Comparison of ENCODE assay signal across 13 mouse cellular contexts in genomic region chr19:36006277-36006676, GRCm38 (mm10). TPM values are rescaled to one million over a fixed set of nuclear protein-coding genes. Genes with fewer than 3 reads are reported as not detected.
DNase-seq lines count a peak whose midpoint lies in the region; ATAC-seq and TF ChIP-seq lines count a peak whose summit lies in the region.
"Had no signal": no experiment of that assay in that cellular context is flagged by ENCODE, and none has a peak within 500 bp of the region (broad histone marks: within the 10 kb centered on the region; RNA-seq: fewer than 3 reads in every experiment).

No protein-coding gene starts in this region.

- no peak for TF ChIP-seq CTCF in CH12.LX (conservative IDR thresholded peaks at IDR 0.05 in 1 of 2, IDR thresholded peaks at IDR 0.05 in 1 of 2; ENCODE audit: low read depth in 2 of 2, low read length in 2 of 2)
- TF ChIP-seq CTCF in liver, embryonic 14.5 days (IDR thresholded peaks at IDR 0.05; ENCODE audit: low read depth), result no peak

- in situ Hi-C loops in CH12.LX (cut with MboI; ENCODE audit: low pct_ligation_motif_present, low pct_unique_long_range_greater_than_20kb, low sequenced_read_pairs), result no loop called here

- peak; percentile 99 for TF ChIP-seq EP300 in CH12.LX (IDR thresholded peaks at IDR 0.05; ENCODE audit: low read length)
- TF ChIP-seq EP300 in liver, embryonic 14.5 days (IDR thresholded peaks at IDR 0.05; ENCODE audit: low read depth), result no peak

- no peak overlapping the region for H3K4me3 ChIP-seq in CH12.LX (replicated peaks in 1 of 3; ENCODE audit: low read depth in 2 of 3, low read length in 2 of 3, poor library complexity in 1 of 3)
- no peak overlapping the region for H3K4me3 ChIP-seq in liver, embryonic 14.5 days (ENCODE audit: insufficient read depth in 1 of 2, low read depth in 2 of 2, low read length in 2 of 2)
- H3K4me3 ChIP-seq in forebrain, embryonic 16.5 days (replicated peaks; ENCODE audit: low read length), result no peak overlapping the region

- dilution Hi-C loops in CH12.LX (cut with MboI; ENCODE audit: extremely low pct_ligation_motif_present, extremely low pct_unique_long_range_greater_than_20kb, low sequenced_read_pairs), result no loop called here

- peak; percentile 18 to 70 for DNase-seq in heart, adult 18-20 months
- DNase-seq in heart, postnatal 25 days (ENCODE audit: low spot score), result no peak
- peak; percentile 90 for DNase-seq in CH12.LX (ENCODE audit: extremely low read depth)
- DNase-seq in liver, embryonic 14.5 days (ENCODE audit: low read depth in 3 of 3, low spot score in 3 of 3), result peak in 2 of 3 experiments; percentile 11 to 22
- DNase-seq in right cerebral cortex, postnatal 36 days (ENCODE audit: low spot score in 2 of 2), result no peak
- no peak for DNase-seq in right cerebral cortex, postnatal 4 days
- DNase-seq: cerebellum, adult 9-11 months; gastrocnemius, postnatal 36 days; right cerebral cortex, postnatal 14 days had no signal

- ATAC-seq in liver, embryonic 14.5 days (ENCODE audit: insufficient read depth), result no peak
- ATAC-seq in megakaryocyte-erythroid progenitor cell, adult 5-6 weeks (replicated peaks; ENCODE audit: low FRiP score, low TSS enrichment, poor library complexity, severe bottlenecking), result peak; percentile 47; the same call in 1 of the 2 replicates
- ATAC-seq in forebrain, embryonic 16.5 days, result no peak
- ATAC-seq: hindbrain, postnatal 0 days had no signal

- no peak for TF ChIP-seq POLR2A in CH12.LX (IDR thresholded peaks at IDR 0.05; ENCODE audit: low read depth, low read length)

- H3K4me1 ChIP-seq in CH12.LX (ENCODE audit: control insufficient read depth in 1 of 2, insufficient read depth in 2 of 2), result peaks cover 3 to 27% of the 10 kb centered on the region in 2 experiments; a peak in 3 of 4 replicates
- no peaks in the 10 kb centered on the region for H3K4me1 ChIP-seq in liver, embryonic 14.5 days (replicated peaks; ENCODE audit: control insufficient read depth in 2 of 2, insufficient read depth in 2 of 2, low read length in 1 of 2)
- H3K4me1 ChIP-seq in forebrain, embryonic 16.5 days (replicated peaks; ENCODE audit: control insufficient read depth, insufficient read depth, low read length), result peaks cover 13% of the 10 kb centered on the region

- intact Hi-C loops in heart, postnatal 25 days (cut with DNase I), result no loop called here

- no peaks in the 10 kb centered on the region for H3K27me3 ChIP-seq in CH12.LX (replicated peaks)
- H3K27me3 ChIP-seq in liver, embryonic 14.5 days (ENCODE audit: control insufficient read depth, insufficient read depth, low read length), result no peaks in the 10 kb centered on the region
- no peaks in the 10 kb centered on the region for H3K27me3 ChIP-seq in forebrain, embryonic 16.5 days (replicated peaks; ENCODE audit: control insufficient read depth, insufficient read depth, low read length)

- H3K4me2 ChIP-seq in CH12.LX (ENCODE audit: insufficient read depth, low read depth, poor library complexity, severe bottlenecking), result peak overlapping the region; percentile 44; the same call in 1 of the 2 replicates
- no peak overlapping the region for H3K4me2 ChIP-seq in liver, embryonic 14.5 days (ENCODE audit: low read depth)
- H3K4me2 ChIP-seq in forebrain, embryonic 16.5 days (ENCODE audit: low read length), result no peak overlapping the region

- no peak overlapping the region for H3K9ac ChIP-seq in CH12.LX (ENCODE audit: insufficient read depth, low read depth)
- H3K9ac ChIP-seq in liver, embryonic 14.5 days (replicated peaks), result no peak overlapping the region
- H3K9ac ChIP-seq in forebrain, embryonic 16.5 days (replicated peaks; ENCODE audit: low read depth, low read length), result no peak overlapping the region

- no peaks in the 10 kb centered on the region for H3K79me2 ChIP-seq in CH12.LX (replicated peaks; ENCODE audit: control insufficient read depth, extremely low read depth, insufficient read depth, poor library complexity, severe bottlenecking)

- H3K9me3 ChIP-seq in CH12.LX (replicated peaks; ENCODE audit: low read length), result no peaks in the 10 kb centered on the region
- no peaks in the 10 kb centered on the region for H3K9me3 ChIP-seq in liver, embryonic 14.5 days (ENCODE audit: control insufficient read depth, low read length)
- H3K9me3 ChIP-seq in forebrain, embryonic 16.5 days (ENCODE audit: control insufficient read depth, low read length), result no peaks in the 10 kb centered on the region

- 21% methylated on average over 6 of the region's 6 CpGs for WGBS in liver, embryonic 14.5 days (ENCODE audit: insufficient replicate concordance)
- 74% methylated on average over 6 of the region's 6 CpGs for WGBS in forebrain, embryonic 16.5 days

- H3K27ac ChIP-seq in CH12.LX (ENCODE audit: insufficient read depth, low read depth), result no peak overlapping the region
- no peak overlapping the region for H3K27ac ChIP-seq in liver, embryonic 14.5 days
- H3K27ac ChIP-seq in forebrain, embryonic 16.5 days (ENCODE audit: low read length), result no peak overlapping the region
- H3K27ac ChIP-seq: hindbrain, postnatal 0 days had no signal

- TF ChIP-seq RAD21 in CH12.LX (IDR thresholded peaks at IDR 0.05; ENCODE audit: low read depth, low read length), result no peak; the same call in 1 of the 2 replicates

- H3K36me3 ChIP-seq in CH12.LX (replicated peaks in 1 of 2; ENCODE audit: control insufficient read depth in 1 of 2, insufficient read depth in 1 of 2, low read length in 1 of 2), result no peaks in the 10 kb centered on the region
- no peaks in the 10 kb centered on the region for H3K36me3 ChIP-seq in liver, embryonic 14.5 days (replicated peaks; ENCODE audit: control insufficient read depth, insufficient read depth, low read depth)
- H3K36me3 ChIP-seq in forebrain, embryonic 16.5 days (ENCODE audit: control insufficient read depth, insufficient read depth), result no peaks in the 10 kb centered on the region

TF ChIP-seq in CH12.LX, 34 proteins besides CTCF, POLR2A, EP300 and RAD21:
- 0 out of 2 replicates have a peak, but pooled peaks have one; percentile 19 for TF ChIP-seq MAX (IDR thresholded peaks at IDR 0.05; ENCODE audit: low read length)
- peak; percentile 85 for TF ChIP-seq JUN (IDR thresholded peaks at IDR 0.05; ENCODE audit: insufficient read depth, low read depth, low read length)
- TF ChIP-seq ELF1 (IDR thresholded peaks at IDR 0.05; ENCODE audit: low read depth, low read length), result peak; percentile 55; the same call in 1 of the 2 replicates
- no peak for TF ChIP-seq NELFE (IDR thresholded peaks at IDR 0.05; ENCODE audit: low read depth, low read length)
- peak; percentile 11; the same call in 1 of the 2 replicates for TF ChIP-seq SMC3 (IDR thresholded peaks at IDR 0.05; ENCODE audit: low read depth, low read length)
- TF ChIP-seq NRF1 (IDR thresholded peaks at IDR 0.05; ENCODE audit: low read depth, low read length), result no peak
- TF ChIP-seq IRF4 (IDR thresholded peaks at IDR 0.05; ENCODE audit: low read depth, low read length), result peak; percentile 98
- TF ChIP-seq JUND (conservative IDR thresholded peaks at IDR 0.05; ENCODE audit: low read depth, low read length), result peak; percentile 94
- no peak for TF ChIP-seq CHD1 (IDR thresholded peaks at IDR 0.05; ENCODE audit: low read depth, low read length)
- no peak for TF ChIP-seq USF1 (IDR thresholded peaks at IDR 0.05; ENCODE audit: low read depth, low read length)
- TF ChIP-seq MXI1 (IDR thresholded peaks at IDR 0.05; ENCODE audit: low read depth, low read length), result peak; percentile 15; the same call in 1 of the 2 replicates
- TF ChIP-seq TBP (conservative IDR thresholded peaks at IDR 0.05; ENCODE audit: low read depth, low read length), result no peak
- TF ChIP-seq SIN3A (IDR thresholded peaks at IDR 0.05; ENCODE audit: low read length), result no peak
- TF ChIP-seq POLR2AphosphoS2 (IDR thresholded peaks at IDR 0.05; ENCODE audit: low read depth, low read length), result no peak
- 0 out of 2 replicates have a peak, but pooled peaks have one; percentile 51 for TF ChIP-seq MEF2A (IDR thresholded peaks at IDR 0.05; ENCODE audit: borderline replicate concordance, low read depth, low read length)
- TF ChIP-seq ETS1 (conservative IDR thresholded peaks at IDR 0.05; ENCODE audit: low read depth, low read length), result peak; percentile 71
- TF ChIP-seq BHLHE40 (IDR thresholded peaks at IDR 0.05; ENCODE audit: low read depth, low read length), result peak; percentile 64; the same call in 1 of the 2 replicates
- TF ChIP-seq MAZ (IDR thresholded peaks at IDR 0.05; ENCODE audit: low read depth, low read length), result no peak
- TF ChIP-seq TCF12 (IDR thresholded peaks at IDR 0.05; ENCODE audit: low read depth, low read length), result peak; percentile 71
- no peak for TF ChIP-seq USF2 (conservative IDR thresholded peaks at IDR 0.05; ENCODE audit: low read depth, low read length)
- no peak for TF ChIP-seq HCFC1 (IDR thresholded peaks at IDR 0.05; ENCODE audit: low read depth, low read length)
- TF ChIP-seq RCOR1 (conservative IDR thresholded peaks at IDR 0.05; ENCODE audit: low read depth, low read length), result peak; percentile 59; the same call in 1 of the 2 replicates
- TF ChIP-seq PAX5 (IDR thresholded peaks at IDR 0.05; ENCODE audit: low read length), result no peak
- TF ChIP-seq ZKSCAN1 (IDR thresholded peaks at IDR 0.05; ENCODE audit: borderline replicate concordance, low read depth, low read length), result no peak
- TF ChIP-seq UBTF (IDR thresholded peaks at IDR 0.05; ENCODE audit: low read depth, low read length), result no peak
- TF ChIP-seq CHD2 (IDR thresholded peaks at IDR 0.05; ENCODE audit: low read length), result peak; percentile 64; the same call in 1 of the 2 replicates
- no peak for TF ChIP-seq E2F4 (IDR thresholded peaks at IDR 0.05; ENCODE audit: insufficient replicate concordance, low read depth, low read length)
- peak; percentile 75 for TF ChIP-seq MAFK (IDR thresholded peaks at IDR 0.05; ENCODE audit: insufficient replicate concordance, low read length)
TF ChIP-seq in CH12.LX: peak in this region for 14.

RNA-seq across cellular contexts. Expression of gene Htr7, which starts 51.0 kb away (rescaled TPM):
- total RNA-seq in heart, adult 18-20 months (2021), result under 1 TPM; 0.69 to 0.87 TPM
- total RNA-seq in heart, postnatal 25 days (2021), result under 1 TPM; 0.47 to 0.59 TPM
- total RNA-seq in CH12.LX (2012; rRNA removed) (not detected in 2 replicates), CH12.LX (2014; rRNA removed) (not detected in 2 replicates)
- not detected in 2 replicates for polyA plus RNA-seq in CH12.LX (2012; ENCODE audit: insufficient read length, low read depth)
- 0.01 TPM in 1 of 2 replicates, not detected in the other for polyA plus RNA-seq in liver, embryonic 14.5 days (2012; rRNA removed)
- not detected in 2 replicates for polyA plus RNA-seq in liver, embryonic 14.5 days (2014; fragmentation: Nextera tagmentation; extraction: Ambion mirVana)
- total RNA-seq in megakaryocyte-erythroid progenitor cell, adult 5-6 weeks (2014; fragmentation: Nextera tagmentation), result not detected in 2 replicates
- total RNA-seq in megakaryocyte-erythroid progenitor cell, adult 5-6 weeks (2017), result not detected in 2 replicates
- polyA plus RNA-seq in forebrain, embryonic 16.5 days (2015; fragmentation: Nextera tagmentation; extraction: Ambion mirVana), result 3.2 and 6.2 TPM in 2 replicates
- polyA plus RNA-seq: liver, embryonic 16.5 days had no signal

Comparison
In these comparisons a context has a peak if more than half of its experiments do, and no peak if none do; other contexts are left out.
1. DNase-seq: peak in heart, adult 18-20 months (2 of 2), CH12.LX (single experiment) and liver, embryonic 14.5 days (2 of 3); none in heart, postnatal 25 days (single experiment), right cerebral cortex, postnatal 36 days (0 of 2) and right cerebral cortex, postnatal 4 days (single experiment).